Mouse (Mus musculus) brain, embryonic 14.5 days (tissue): Measurements from ENCODE around the gene Hdhd5. TPM values are rescaled to one million over a fixed set of nuclear protein-coding genes. Genes with fewer than 3 reads are reported as not detected.
A peak's percentile ranks its signal among the peaks of the same experiment; 100 is the strongest.

ENCODE experiments used
- DNase-seq: peaks from one replicate; pipeline ENCODE4 v3.0.0-alpha.2; 2011; ENCODE audit warnings: low read depth
- CTCF ChIP-seq: fragments of 200-500 bp; IDR thresholded peaks from 2 replicates; pipeline ENCODE4 v1.5.1; 2012; ENCODE audit warnings: inconsistent platforms, mild to moderate bottlenecking, moderate library complexity, borderline replicate concordance; ENCODE audit not compliant: insufficient read depth, insufficient read length; ENCODE audit errors: extremely low read depth
- POLR2A ChIP-seq: fragments of 200-500 bp; IDR thresholded peaks from 2 replicates; pipeline ENCODE4 v1.6.1; 2012; ENCODE audit warnings: mild to moderate bottlenecking, inconsistent platforms, borderline replicate concordance; ENCODE audit not compliant: poor library complexity, insufficient read depth, insufficient read length, severe bottlenecking; ENCODE audit errors: extremely low read depth
- polyA plus RNA-seq: library from polyadenylated mRNA; depleted of rRNA; stranded (reverse); fragments of >200 nt; gene quantifications from 2 replicates; pipeline ENCODE4 v1.2.3, GENCODE M21; 2012; rRNA removed

The Hdhd5 gene
- polyA plus RNA-seq, 1 experiment: 22.1 TPM

DNA sequence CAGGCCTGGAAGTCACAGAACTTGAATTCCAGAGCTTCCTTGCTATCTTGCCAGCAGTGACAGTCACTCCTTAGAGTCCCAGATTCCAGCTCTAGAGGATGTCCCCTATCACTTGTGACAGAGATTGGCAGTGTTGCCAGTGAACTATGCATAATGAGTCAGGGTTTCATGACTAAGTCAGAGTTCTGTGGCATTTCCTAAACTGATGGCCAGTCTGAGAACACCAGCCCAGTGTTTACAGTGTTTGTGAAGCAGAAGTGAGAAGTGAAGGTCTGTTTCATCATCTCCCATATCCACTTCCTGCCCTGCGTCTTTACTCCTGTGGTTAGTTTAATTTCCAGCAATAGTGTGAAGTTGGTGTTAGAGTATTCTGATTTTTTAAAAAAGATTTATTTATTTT, 60.5 kb downstream of the Hdhd5 start:
- DNase-seq: no peak
- no peak for TF ChIP-seq CTCF
- no peak for TF ChIP-seq POLR2A

DNA sequence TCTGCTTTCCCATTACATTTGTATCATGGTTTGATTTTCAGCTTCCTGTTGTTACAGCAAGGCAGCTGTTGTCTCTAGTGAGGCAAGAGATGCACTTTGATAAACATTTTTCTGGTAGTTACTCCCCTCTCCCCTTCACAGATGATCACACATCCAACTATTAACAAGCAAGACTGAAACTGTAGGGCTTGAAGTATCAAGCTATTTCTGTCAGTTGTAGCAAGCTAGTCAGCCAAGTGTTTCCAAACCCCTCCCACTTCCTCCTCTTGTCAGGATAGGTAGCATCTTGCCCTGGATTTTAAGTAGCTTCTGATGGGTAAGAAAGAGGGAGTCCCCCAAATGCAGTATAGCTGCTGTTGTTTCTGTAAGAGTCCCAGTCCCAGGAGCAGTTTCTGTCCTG, 61.3 kb downstream of the Hdhd5 start:
- TF ChIP-seq CTCF: no peak
- TF ChIP-seq POLR2A: no peak
- DNase-seq: no peak

DNA sequence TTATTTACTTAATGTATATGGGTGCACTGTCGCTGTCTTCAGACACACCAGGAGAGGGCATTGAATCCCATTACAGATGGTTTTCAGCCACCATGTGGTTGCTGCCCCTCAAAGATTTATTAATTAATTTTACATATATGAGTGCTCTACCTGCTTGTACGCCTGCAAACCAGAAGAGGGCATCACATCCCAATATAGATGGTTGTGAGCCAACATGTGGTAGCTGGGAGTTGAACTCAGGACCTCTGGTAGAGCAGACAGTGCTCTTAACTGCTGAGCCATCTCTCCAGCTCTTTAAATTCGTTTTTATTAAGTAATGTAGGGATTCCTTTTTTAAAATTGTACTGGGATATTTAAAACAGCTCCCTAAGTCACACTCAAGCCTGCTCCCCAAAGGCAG, 61.9 kb downstream of the Hdhd5 start:
- TF ChIP-seq CTCF: no peak
- no peak for TF ChIP-seq POLR2A

DNA sequence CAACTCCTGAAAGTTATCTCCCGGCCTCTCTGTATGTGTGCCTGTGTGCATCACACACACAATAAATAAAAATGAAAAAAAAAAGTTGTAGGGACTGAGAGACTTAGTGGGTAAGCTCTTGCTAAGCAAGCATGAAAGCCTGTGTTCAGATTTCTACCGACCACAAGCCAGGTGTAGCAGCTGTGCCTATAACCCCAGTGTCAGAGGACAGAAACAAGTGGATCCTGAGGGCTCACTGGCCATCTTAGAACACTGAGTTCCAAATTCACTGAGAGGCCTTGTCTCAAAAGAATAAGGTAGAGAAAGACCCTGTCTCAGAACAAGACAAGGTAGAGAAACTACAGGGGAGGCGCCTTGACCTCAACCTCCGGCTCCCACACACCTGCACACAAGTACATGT, 62.9 kb downstream of the Hdhd5 start:
- no peak for DNase-seq
- TF ChIP-seq CTCF (no peak), POLR2A (no peak)

More for the DNA sequence above, 61.9 kb downstream of the Hdhd5 start:
- no peak for DNase-seq

DNA sequence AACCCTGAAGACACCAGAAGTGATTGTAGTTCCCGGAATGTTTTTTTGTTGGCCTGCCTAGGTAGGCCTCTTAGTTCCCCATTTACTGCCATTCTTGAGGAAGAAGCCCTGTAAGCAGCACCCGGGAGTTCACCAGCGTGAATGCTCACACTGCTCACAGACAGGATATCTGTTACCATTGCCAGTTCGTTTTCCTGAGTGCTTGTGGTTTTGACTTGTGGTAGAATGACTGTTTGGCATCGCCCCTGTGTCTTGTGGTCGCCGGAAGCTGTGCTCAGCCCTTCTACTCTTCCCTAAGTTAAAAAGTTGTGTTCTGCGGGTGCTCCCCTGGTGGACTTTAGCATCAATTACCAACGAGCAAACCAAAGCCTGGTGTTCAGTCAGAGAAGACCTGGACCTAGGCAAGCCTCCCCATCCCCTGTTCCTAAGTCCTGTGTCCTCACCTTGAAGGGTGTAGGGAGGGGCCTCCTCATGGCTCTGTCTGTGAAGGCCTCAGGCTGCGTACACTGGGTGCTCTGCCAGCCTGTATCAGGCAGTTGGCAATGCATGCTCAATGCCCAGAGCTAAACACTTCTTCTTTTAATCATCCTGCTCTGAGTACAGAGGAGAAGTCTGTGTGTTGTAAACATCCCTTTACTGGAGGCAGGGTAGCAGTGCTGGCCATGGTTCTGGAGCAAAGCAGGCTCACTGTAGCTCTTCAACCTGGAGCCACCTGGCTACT, 64.3 kb downstream of the Hdhd5 start:
- no peak for DNase-seq
- no peak for TF ChIP-seq CTCF
- TF ChIP-seq POLR2A: no peak

DNA sequence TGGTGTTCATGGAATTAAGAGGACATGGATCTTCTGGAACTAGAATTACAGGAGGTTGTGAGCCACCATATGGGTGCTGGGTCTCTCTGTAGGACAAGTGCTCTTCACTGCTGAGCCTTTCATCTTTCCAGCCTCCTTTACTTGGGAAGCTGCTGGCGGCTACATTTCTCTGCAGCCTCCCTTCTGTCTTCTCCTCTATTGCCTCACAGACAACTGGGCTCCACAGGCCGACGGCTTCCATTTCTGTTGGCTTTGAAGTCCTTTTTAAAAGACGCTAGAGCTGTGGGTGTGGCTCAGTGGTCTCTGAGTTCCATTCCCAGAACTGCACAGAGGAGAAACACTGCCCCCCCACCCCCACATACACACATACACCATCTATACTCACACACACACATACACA, 65.7 kb downstream of the Hdhd5 start:
- no peak for DNase-seq
- TF ChIP-seq CTCF (no peak), POLR2A (no peak)

DNA sequence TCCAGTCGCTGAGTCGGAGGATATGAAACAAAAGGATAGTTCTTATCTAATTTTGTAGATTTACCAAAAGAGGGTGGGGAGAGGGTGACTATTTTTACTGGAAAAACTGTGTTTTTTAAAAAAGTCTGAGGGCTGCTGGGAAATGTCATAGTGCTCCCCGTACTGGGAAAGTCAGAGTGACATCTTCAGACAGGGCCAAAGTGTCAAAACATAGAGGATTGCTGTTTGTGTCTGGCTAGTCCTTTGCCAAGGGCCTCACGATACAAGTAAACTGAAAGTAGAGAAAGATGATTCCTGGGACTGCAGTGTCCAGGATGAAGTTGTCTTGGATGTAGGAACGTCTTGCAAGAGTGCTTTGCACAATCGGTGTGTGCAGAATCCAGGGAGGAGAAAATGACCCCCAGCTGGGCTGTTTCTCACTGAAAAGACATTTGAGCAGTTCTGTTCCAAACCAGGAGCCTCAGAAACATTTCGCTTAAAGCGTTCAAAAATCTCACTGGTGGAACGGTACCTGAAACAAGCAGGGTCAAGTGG, 66.6 kb downstream of the Hdhd5 start:
- no peak for DNase-seq
- no peak for TF ChIP-seq CTCF
- TF ChIP-seq POLR2A: no peak

DNA sequence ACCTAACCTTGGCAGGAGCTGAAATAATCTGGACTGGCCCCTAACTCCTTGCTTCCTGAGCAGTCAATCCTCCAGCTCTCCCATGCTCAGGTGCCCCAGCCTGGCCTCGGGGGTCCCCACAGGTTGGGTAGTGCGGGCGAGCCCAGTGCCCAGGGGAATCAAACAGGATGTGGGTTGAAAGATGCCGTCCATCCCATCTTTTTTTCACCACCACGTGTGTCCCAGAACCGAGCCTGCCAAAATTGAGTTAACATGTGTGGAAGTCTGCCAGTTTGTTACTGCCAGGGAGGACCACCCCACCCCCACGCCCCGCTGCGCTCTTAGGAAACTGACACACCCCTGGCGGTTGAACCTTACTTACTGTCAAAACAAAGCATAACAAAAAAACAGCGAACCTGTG, 67.2 kb downstream of the Hdhd5 start:
- no peak for TF ChIP-seq CTCF
- TF ChIP-seq POLR2A: no peak
- peak; percentile 70 for DNase-seq

DNA sequence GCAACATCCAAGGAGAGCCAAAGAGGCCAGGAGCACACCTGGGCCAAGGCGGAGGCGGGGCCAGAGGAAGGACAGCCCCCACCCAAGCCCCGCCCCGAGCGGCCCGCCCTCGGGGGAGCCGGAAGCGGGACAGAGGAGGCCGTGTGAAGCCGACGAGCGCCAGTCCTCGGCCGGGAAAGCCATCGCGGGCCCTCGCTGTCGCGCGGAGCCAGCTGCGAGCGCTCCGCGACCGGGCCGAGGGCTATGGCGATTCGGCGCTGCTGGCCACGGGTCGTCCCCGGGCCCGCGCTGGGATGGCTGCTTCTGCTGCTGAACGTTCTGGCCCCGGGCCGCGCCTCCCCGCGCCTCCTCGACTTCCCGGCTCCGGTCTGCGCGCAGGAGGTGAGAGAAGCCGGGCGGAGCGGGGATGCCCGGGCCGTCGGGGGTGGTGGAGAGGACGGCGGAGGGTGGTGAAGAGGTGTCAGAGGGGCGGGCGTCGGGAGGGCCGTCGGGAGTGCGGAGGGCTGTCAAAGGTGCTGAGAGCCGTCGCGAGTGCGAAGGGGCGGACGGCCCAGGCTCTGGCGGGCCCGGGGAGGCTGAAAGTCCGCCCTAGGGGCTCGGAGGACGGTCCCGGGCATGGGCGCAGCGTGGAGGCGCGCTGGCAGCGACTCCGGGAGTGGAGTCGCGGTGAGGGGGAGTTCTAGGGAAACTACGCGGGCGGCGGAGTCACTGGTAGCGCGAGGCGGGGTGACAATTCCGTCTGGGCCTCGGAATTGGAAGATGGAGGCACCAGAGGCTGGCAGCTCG, 67.8 kb downstream of the Hdhd5 start, which contains the start of gene Il17ra:
Il17ra (plus strand) TSS at position 162 of the 786 bp plus-strand sequence.
- DNase-seq: peak; percentile 68
- TF ChIP-seq CTCF (no peak), POLR2A (0 out of 2 replicates have a peak, but pooled peaks have one; percentile 18)

DNA sequence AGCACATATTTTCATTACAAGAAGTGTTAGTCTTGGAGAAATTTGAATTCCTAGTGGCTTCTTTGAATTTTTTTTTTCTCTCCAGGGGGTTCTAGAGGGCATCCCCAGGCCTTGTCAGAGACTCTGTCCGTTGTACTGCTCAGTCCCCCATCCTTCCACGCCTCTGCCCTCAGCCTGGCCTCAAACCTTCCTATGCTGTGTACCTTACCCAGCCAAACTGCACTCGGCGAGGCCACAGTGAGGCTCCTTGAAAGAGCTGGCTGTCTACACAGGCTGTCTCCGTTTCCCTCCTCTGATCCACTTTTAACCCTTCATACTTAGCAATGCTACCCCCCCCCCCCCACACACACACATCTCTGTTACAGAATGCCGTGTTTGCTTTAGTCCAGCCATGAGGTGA, 68.9 kb downstream of the Hdhd5 start:
- TF ChIP-seq CTCF: no peak
- TF ChIP-seq POLR2A: no peak

DNA sequence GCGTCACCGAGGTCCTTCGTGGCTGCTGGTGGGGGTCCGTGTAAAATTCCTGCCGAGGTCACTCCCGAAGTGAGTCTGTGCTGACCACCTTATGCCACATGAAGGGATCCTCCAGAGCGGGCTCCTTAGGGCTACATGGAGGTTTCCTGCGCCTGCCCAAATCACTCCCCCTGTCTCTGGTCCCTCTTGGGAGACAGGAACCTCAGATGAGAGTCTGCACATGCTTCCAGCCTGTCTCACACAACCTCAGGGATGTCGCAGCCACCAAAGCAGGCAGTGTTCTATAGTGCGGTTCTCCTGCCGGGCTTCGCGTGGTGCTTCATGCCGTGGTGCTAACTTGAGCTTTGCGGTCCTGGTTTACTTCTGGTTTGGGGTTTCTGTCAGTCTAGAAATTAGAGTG, 69.9 kb downstream of the Hdhd5 start:
- DNase-seq: no peak
- TF ChIP-seq CTCF (no peak), POLR2A (no peak)

More for the DNA sequence above, 68.9 kb downstream of the Hdhd5 start:
- no peak for DNase-seq

Other genes with a start within 250 kb of the Hdhd5 start
- 0.07 TPM in 1 of 2 replicates, not detected in the other for gene D330020A13Rik, start 237.0 kb downstream of the Hdhd5 start, polyA plus RNA-seq
- 0.29 and 0.63 TPM in 2 replicates for gene B4galnt3, start 236.8 kb downstream of the Hdhd5 start, polyA plus RNA-seq
- gene Kdm5a, start 167.2 kb downstream of the Hdhd5 start, polyA plus RNA-seq: 10.7 and 15.3 TPM in 2 replicates
- gene Ccdc77, start 166.9 kb downstream of the Hdhd5 start, polyA plus RNA-seq: 10.2 TPM in 2 replicates
- 4.6 and 5.2 TPM in 2 replicates for gene Il17ra, start 68.1 kb downstream of the Hdhd5 start, polyA plus RNA-seq
- 13.5 and 15.6 TPM in 2 replicates for gene Tmem121b, start 37.5 kb downstream of the Hdhd5 start, polyA plus RNA-seq
- gene Cecr2, start 135.1 kb upstream of the Hdhd5 start, polyA plus RNA-seq: 9.3 and 10.4 TPM in 2 replicates
- 6.1 and 10.1 TPM in 2 replicates for gene Slc25a18, start 242.3 kb upstream of the Hdhd5 start, polyA plus RNA-seq